Mouse (Mus musculus) lung, adult 2 months (tissue): ENCODE results near the gene Ptpn13.

Experiments
- CTCF ChIP-seq: fragments of 200-500 bp; IDR thresholded peaks from 2 replicates; pipeline ENCODE4 v1.5.1; 2011; ENCODE audit warnings: mild to moderate bottlenecking, low read length, control low read depth; ENCODE audit not compliant: insufficient read depth
- POLR2A ChIP-seq: fragments of 200-500 bp; IDR thresholded peaks from 2 replicates; pipeline ENCODE4 v1.6.1; 2011; ENCODE audit warnings: low read depth, mild to moderate bottlenecking, control low read depth, low read length, borderline replicate concordance; ENCODE audit errors: extremely low read depth

DNA sequence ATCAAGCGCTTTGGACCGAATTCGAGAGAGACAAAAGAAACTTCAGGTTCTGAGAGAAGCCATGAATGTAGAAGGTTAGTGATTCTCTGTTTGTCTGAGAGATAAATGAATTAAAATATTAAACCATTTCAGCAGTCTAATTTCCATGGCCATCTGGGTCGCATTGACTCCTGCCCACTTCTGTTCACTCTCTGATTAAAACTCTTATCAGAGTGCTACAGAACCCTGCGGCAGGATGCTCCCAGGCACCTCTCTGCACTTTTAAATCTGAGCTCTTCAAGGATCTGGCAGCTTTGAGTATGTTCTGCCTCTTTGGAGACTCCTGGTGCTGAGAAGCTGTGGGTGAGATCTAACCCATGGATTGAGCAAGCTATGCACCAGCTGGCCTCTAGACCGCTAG is 76.8 kb downstream of the Ptpn13 start:
- TF ChIP-seq CTCF (no peak), POLR2A (no peak)
